Mouse (Mus musculus) monocyte, adult 5-6 weeks (primary cell): ENCODE results near the gene Dennd5b. TPM values are rescaled to one million over a fixed set of nuclear protein-coding genes. Genes with fewer than 3 reads are reported as not detected.

Source experiments
- total RNA-seq: library from RNA; stranded (forward); fragments of 200-1000, 200-491, 200-594 nt; gene quantifications from 3 replicates; pipeline ENCODE4 v1.2.3, GENCODE M21; 2017

Gene Dennd5b
- total RNA-seq, 1 experiment from 2014 or later, result 4.7 TPM

Other genes starting within 250 kb of the Dennd5b start
- 5.4 to 9.9 TPM (median 6.1 TPM) in 3 replicates for gene Caprin2, start 205.4 kb downstream of the Dennd5b start, total RNA-seq
- 34.2 to 42.2 TPM (median 38.3 TPM) in 3 replicates for gene Sinhcaf, start 155.2 kb downstream of the Dennd5b start, total RNA-seq
- not detected in 3 replicates for gene Gm10203, start 28.5 kb upstream of the Dennd5b start, total RNA-seq
- 10.0 to 19.5 TPM (median 13.3 TPM) in 3 replicates for gene Etfbkmt, start 38.2 kb upstream of the Dennd5b start, total RNA-seq
- gene Amn1, start 87.0 kb upstream of the Dennd5b start, total RNA-seq, result 21.7 to 34.0 TPM (median 25.1 TPM) in 3 replicates
- 136 to 145 TPM (median 140 TPM) in 3 replicates for gene Resf1, start 207.7 kb upstream of the Dennd5b start, total RNA-seq